Mouse (Mus musculus): ENCODE measurements at regions not wholly inside any gene's neighbourhood (a gene's known extent, or its start where the extent isn't known, plus 50 kb on each side); places are given as distances from the start of the nearest gene placed in this dataset.
A peak's percentile ranks its signal among the peaks of the same experiment; 100 is the strongest.
"Not testable (repeated sequence)": the region's sequence is repeated elsewhere in the genome, so short reads cannot be mapped to it uniquely, and the experiment has no call there.

DNA sequence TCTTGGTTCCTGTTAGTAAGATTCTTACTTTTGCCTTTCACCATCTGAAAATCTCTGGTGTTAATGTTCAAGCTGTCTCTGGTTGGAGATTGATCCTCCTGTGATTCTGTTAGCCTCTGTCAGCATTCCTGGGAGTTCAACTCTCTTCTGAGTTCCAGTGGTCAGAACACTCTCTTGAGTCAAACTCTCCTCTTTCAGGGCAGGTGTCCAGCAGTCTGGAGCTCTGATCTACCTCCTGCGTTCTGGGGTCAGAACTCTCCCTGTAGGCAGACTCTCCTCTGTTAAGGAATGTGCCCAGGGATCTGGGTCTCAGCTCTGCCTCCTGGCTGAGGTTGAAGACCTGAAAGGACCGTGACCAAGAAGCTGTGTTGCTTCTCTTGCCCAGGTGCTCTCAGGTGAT lies 581.3 kb downstream of the H2al1n start:
- not testable (repeated sequence) for H3K4me2 ChIP-seq (replicated peaks); H3K27me3 ChIP-seq; H3K27ac ChIP-seq (replicated peaks); H3K4me3 ChIP-seq; H3K9me3 ChIP-seq; H3K36me3 ChIP-seq; H3K9ac ChIP-seq (replicated peaks); H3K4me1 ChIP-seq; ATAC-seq (ENCODE audit: low FRiP score, low read depth)
- 88% methylated on average over 2 of the region's 2 CpGs for WGBS

DNA sequence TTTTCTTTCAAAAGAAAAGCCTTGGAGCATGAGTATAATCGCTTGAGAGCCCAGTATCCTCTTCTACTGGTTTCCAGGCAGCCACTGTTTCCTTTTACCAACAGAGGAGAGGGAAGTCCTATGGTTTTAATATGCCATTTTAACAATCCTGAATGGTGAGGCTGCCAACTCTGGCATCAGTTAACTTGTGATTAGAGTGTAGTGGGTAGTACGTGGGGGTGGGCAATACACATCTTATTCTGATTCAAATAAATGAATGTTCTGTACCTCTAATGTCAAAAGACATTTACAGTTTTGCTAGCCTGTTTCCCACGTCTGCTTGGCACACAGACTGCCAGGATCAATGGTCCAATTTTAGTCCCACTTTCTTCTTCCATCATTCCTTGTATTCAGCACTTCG lies 624.9 kb downstream of the H2al1n start:
- no peak overlapping the region for H3K4me2 ChIP-seq (replicated peaks)
- H3K27ac ChIP-seq (replicated peaks), result no peak overlapping the region
- no peak overlapping the region for H3K9ac ChIP-seq (replicated peaks)
- no peak for ATAC-seq (ENCODE audit: low FRiP score, low read depth)
- H3K4me1 ChIP-seq, result no peaks in the 10 kb centered on the region
- H3K36me3 ChIP-seq, result no peaks in the 10 kb centered on the region
- no peaks in the 10 kb centered on the region for H3K27me3 ChIP-seq
- WGBS, result 82% methylated on average over 4 of the region's 4 CpGs
- H3K9me3 ChIP-seq, result no peaks in the 10 kb centered on the region
- H3K4me3 ChIP-seq, result no peak overlapping the region

DNA sequence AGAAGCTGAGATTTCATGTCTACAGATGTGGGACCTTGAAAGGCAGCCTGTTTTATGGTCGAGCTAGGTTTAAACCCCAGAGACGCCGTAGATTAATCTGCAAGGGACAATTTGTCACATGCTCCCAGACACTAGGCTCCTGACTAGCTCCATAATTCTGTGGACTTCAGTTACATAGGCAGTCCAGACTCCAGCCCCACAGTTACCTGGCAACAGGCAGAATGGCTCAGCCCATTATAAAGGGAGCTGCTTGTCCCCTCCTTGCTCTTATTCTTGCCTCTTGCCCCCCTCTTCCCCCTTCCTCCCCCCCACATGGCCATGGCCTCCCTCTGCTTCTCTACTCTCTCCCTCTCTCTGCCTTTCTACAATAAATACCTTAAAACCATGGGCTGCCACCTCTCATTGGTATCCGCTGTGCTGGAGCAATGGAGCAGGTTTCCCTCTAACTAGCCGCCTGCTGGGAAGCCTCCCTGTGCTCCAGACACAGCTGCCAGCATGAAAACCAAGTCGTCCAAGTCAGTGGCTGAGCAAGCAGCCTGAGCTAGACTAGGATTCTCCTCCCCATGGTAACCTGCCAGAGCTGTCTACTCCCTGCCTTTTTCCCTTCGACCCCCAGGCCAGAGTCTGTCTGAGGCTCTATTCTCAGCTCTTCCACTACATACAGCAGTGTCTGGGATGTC lies 628.9 kb downstream of the H2al1n start:
- no peak overlapping the region for H3K4me3 ChIP-seq
- no peaks in the 10 kb centered on the region for H3K4me1 ChIP-seq
- no peaks in the 10 kb centered on the region for H3K36me3 ChIP-seq
- ATAC-seq (ENCODE audit: low FRiP score, low read depth), result peak; percentile 88
- H3K27me3 ChIP-seq, result no peaks in the 10 kb centered on the region
- H3K9me3 ChIP-seq, result no peaks in the 10 kb centered on the region
- H3K4me2 ChIP-seq (replicated peaks), result no peak overlapping the region
- no peak overlapping the region for H3K27ac ChIP-seq (replicated peaks)
- WGBS, result 43% methylated on average over 7 of the region's 7 CpGs
- H3K9ac ChIP-seq (replicated peaks), result no peak overlapping the region

DNA sequence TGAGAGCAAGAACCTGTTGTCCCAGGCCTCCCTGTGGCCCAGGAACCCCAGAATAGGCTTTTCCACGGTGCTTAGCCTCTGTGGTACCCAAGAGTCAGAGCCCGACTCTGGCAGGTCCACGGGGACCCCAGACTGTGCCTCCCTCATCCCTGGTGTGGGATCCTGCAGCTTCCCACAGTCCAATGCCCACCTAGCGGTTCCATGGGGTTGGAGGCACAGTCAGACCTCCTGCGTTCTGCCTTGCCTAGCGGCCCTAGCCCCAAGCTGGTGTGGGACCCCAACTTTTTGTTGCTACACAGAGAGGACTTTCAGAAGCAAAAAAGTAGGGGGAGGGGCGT lies 629.4 kb downstream of the H2al1n start:
- peak; percentile 12; the same call in 1 of the 2 replicates for ATAC-seq (ENCODE audit: low FRiP score, low read depth)
- H3K9me3 ChIP-seq, result no peaks in the 10 kb centered on the region
- no peak overlapping the region for H3K4me2 ChIP-seq (replicated peaks)
- no peaks in the 10 kb centered on the region for H3K36me3 ChIP-seq
- H3K27me3 ChIP-seq, result no peaks in the 10 kb centered on the region
- 60% methylated on average over 7 of the region's 7 CpGs for WGBS
- H3K4me3 ChIP-seq, result no peak overlapping the region
- H3K27ac ChIP-seq (replicated peaks), result no peak overlapping the region
- no peaks in the 10 kb centered on the region for H3K4me1 ChIP-seq
- H3K9ac ChIP-seq (replicated peaks), result no peak overlapping the region

GRCm38 (mm10) chrX:14845353-14845752 lies 634.4 kb downstream of the H2al1n start:
- no peaks in the 10 kb centered on the region for H3K27me3 ChIP-seq
- ATAC-seq (ENCODE audit: low FRiP score, low read depth), result no peak
- no peak overlapping the region for H3K4me2 ChIP-seq (replicated peaks)
- no peak overlapping the region for H3K27ac ChIP-seq (replicated peaks)
- no peak overlapping the region for H3K4me3 ChIP-seq
- H3K4me1 ChIP-seq, result no peaks in the 10 kb centered on the region
- H3K9me3 ChIP-seq, result no peaks in the 10 kb centered on the region
- no peaks in the 10 kb centered on the region for H3K36me3 ChIP-seq
- H3K9ac ChIP-seq (replicated peaks), result no peak overlapping the region

DNA sequence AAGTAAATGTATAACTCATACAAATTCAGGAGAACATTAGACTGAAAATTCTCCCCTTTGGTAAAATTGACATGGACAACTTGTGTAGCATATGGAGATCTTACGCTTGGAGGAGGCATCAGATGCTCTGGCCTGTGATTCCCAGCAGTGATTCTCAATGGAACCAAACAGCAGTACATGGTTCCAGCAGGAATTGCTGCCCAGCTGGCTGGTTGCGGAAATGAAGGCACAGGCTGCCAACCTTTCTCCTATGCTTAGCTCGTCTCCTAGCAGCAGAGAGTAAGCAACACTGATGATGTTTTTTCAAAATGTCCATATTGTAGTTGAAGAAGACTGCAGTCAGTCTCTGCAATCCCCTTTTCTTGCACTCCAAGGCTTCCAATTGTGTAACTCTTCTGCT lies 673.7 kb downstream of the H2al1n start:
- ATAC-seq (ENCODE audit: low FRiP score, low read depth), result no peak
- Histone ChIP-seq H3K4me1 (no peaks in the 10 kb centered on the region), H3K9ac (replicated peaks) (no peak overlapping the region), H3K36me3 (no peaks in the 10 kb centered on the region), H3K9me3 (no peaks in the 10 kb centered on the region), H3K27ac (replicated peaks) (no peak overlapping the region), H3K4me3 (no peak overlapping the region), H3K27me3 (no peaks in the 10 kb centered on the region), H3K4me2 (replicated peaks) (no peak overlapping the region)
- WGBS, result 87% methylated on average over 3 of the region's 3 CpGs
